Mouse (Mus musculus): ENCODE measurements around the gene Rab3il1. TPM values are rescaled to one million over a fixed set of nuclear protein-coding genes. Genes with fewer than 3 reads are reported as not detected.

The Rab3il1 gene
- total and polyA plus RNA-seq, 3 experiments = 1.0 to 1.4 TPM; not detected in 1

DNA sequence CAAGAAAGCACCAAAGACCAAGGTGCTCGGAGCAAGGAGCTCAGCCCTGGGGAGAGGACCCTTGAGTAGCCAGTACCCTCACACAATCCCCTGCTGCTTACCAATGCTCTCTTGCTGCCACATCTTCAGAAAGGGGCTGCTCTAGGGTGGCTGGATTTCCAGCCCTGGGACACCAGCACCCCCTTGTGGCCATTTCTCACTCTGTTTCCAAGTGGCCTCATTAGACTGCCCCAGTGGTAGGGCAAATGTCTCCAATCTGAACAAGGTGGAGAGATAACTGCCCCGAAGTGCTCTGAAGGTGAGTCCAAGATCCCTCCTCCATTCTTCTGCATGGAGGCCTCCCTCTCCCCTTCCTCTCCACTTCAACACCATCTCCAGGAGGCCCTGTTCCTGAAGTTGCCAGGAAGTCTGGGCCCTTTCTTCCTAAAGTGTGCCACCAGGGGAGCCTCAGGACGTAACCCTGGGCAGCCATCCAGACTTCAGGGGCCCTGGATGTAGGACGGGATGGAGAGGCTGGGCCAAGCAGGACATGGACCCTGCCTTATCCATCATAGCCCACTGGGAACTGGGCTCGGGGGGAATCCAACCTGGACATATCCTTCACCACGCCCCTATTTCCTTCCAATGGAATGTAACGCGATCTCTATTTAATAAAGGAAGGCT is 33.4 kb downstream of the Rab3il1 start (continued):
- no peak for TF ChIP-seq TCF12 (IDR thresholded peaks at IDR 0.05; ENCODE audit: low read depth, low read length)
- no peak for TF ChIP-seq MAFK (IDR thresholded peaks at IDR 0.05; ENCODE audit: borderline replicate concordance, low read depth, low read length)
- peak; percentile 93 for TF ChIP-seq ZC3H11A (IDR thresholded peaks at IDR 0.05; ENCODE audit: low read depth, low read length)
- 0 out of 2 replicates have a peak, but pooled peaks have one; percentile 34 for TF ChIP-seq SIN3A (IDR thresholded peaks at IDR 0.05; ENCODE audit: low read length)
- no peak for TF ChIP-seq MEF2A (IDR thresholded peaks at IDR 0.05; ENCODE audit: extremely low read depth, insufficient replicate concordance, low read depth, low read length, poor library complexity, severe bottlenecking)
- no peak for TF ChIP-seq POLR2AphosphoS2 (IDR thresholded peaks at IDR 0.05; ENCODE audit: low read length)
- TF ChIP-seq CTCF (IDR thresholded peaks at IDR 0.05 in 2 of 3, conservative IDR thresholded peaks at IDR 0.05 in 1 of 3; ENCODE audit: control insufficient read depth in 1 of 3, insufficient read depth in 1 of 3, low read depth in 2 of 3, low read length in 3 of 3, poor library complexity in 1 of 3, severe bottlenecking in 1 of 3) = peak; percentile 96 to 99 (median 98)
- no peak for TF ChIP-seq BHLHE40 (IDR thresholded peaks at IDR 0.05; ENCODE audit: borderline replicate concordance, low read depth, low read length)
- no peak for TF ChIP-seq USF2 (IDR thresholded peaks at IDR 0.05; ENCODE audit: borderline replicate concordance in 1 of 2, insufficient read depth in 1 of 2, low read depth in 1 of 2, low read length in 2 of 2)
- TF ChIP-seq HCFC1 (IDR thresholded peaks at IDR 0.05; ENCODE audit: low read depth, low read length) = 0 out of 2 replicates have a peak, but pooled peaks have one; percentile 26
- TF ChIP-seq NELFE (IDR thresholded peaks at IDR 0.05; ENCODE audit: low read depth, low read length) = no peak
- no peak for TF ChIP-seq ZKSCAN1 (IDR thresholded peaks at IDR 0.05; ENCODE audit: low read depth, low read length)
- no peak for TF ChIP-seq USF1 (IDR thresholded peaks at IDR 0.05; ENCODE audit: low read depth, low read length)

DNA sequence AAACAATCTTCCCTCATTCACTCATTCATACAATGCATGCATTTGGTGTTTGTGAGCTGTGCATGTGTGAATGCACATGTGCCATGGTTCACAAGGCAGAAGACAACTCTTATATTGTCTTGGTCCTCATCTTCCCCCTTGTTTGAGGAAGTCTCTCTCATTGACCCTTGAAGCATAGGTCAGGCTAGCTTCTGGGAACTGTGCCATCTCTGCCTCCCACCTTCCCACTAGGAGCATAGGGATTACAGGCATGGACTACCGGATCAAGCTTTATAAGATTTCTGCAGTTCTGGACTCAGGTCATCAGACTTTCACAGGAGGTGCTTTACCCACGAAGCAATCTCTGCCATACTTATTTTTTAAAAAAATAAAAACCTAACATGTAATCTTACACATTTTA is 36.1 kb downstream of the Rab3il1 start:
- Histone ChIP-seq H3K27me3 (ENCODE audit: control insufficient read depth in 1 of 2, insufficient read depth in 2 of 2, low read length in 2 of 2) (peaks cover 0 to 4% of the 10 kb centered on the region in 2 experiments; a peak in 1 of 4 replicates), H3K9ac (ENCODE audit: control insufficient read depth, low read depth, low read length, poor library complexity, severe bottlenecking) (no peak overlapping the region), H3K27ac (ENCODE audit: control insufficient read depth, low read depth, low read length) (no peak overlapping the region), H3K79me2 (ENCODE audit: control insufficient read depth, insufficient read depth, low read length, poor library complexity) (no peaks in the 10 kb centered on the region), H3K9me3 (replicated peaks; ENCODE audit: insufficient read depth, low read length) (no peaks in the 10 kb centered on the region), H3K4me3 (ENCODE audit: control insufficient read depth in 1 of 2, insufficient read depth in 1 of 2, low read depth in 2 of 2, low read length in 2 of 2) (no peak overlapping the region), H3K36me3 (ENCODE audit: control insufficient read depth in 1 of 2, insufficient read depth in 2 of 2, low read length in 2 of 2) (peaks cover 0 to 4% of the 10 kb centered on the region in 2 experiments; a peak in 2 of 4 replicates), H3K4me1 (ENCODE audit: control insufficient read depth in 1 of 2, insufficient read depth in 2 of 2, low read length in 2 of 2) (peaks cover 5 to 8% of the 10 kb centered on the region in 2 experiments)
- TF ChIP-seq EP300 (IDR thresholded peaks at IDR 0.05; ENCODE audit: low read depth in 1 of 2, low read length in 2 of 2) (no peak), POLR2A (IDR thresholded peaks at IDR 0.05; ENCODE audit: control insufficient read depth in 1 of 2, insufficient read depth in 1 of 2, low read depth in 1 of 2, low read length in 2 of 2, poor library complexity in 1 of 2) (no peak), POLR2AphosphoS5 (IDR thresholded peaks at IDR 0.05; ENCODE audit: borderline replicate concordance, low read depth, low read length) (no peak), JUND (IDR thresholded peaks at IDR 0.05; ENCODE audit: low read depth, low read length) (no peak), HCFC1 (IDR thresholded peaks at IDR 0.05; ENCODE audit: low read depth, low read length) (no peak), TAL1 (IDR thresholded peaks at IDR 0.05; ENCODE audit: low read length) (no peak), MYB (IDR thresholded peaks at IDR 0.05; ENCODE audit: low read depth, low read length) (no peak), USF2 (IDR thresholded peaks at IDR 0.05; ENCODE audit: borderline replicate concordance in 1 of 2, insufficient read depth in 1 of 2, low read depth in 1 of 2, low read length in 2 of 2) (no peak), RAD21 (IDR thresholded peaks at IDR 0.05; ENCODE audit: low read depth, low read length) (no peak), RCOR1 (IDR thresholded peaks at IDR 0.05; ENCODE audit: low read depth, low read length) (no peak), GATA1 (IDR thresholded peaks at IDR 0.05; ENCODE audit: low read depth, low read length) (no peak), MXI1 (IDR thresholded peaks at IDR 0.05; ENCODE audit: low read depth, low read length) (no peak), NELFE (IDR thresholded peaks at IDR 0.05; ENCODE audit: low read depth, low read length) (no peak), MAX (IDR thresholded peaks at IDR 0.05; ENCODE audit: low read length) (no peak), MYC (IDR thresholded peaks at IDR 0.05; ENCODE audit: low read depth, low read length) (no peak), USF1 (IDR thresholded peaks at IDR 0.05; ENCODE audit: low read depth, low read length) (no peak)
- no peak for DNase-seq (ENCODE audit: low read depth, low spot score)

Data from MEL (cell line).